Mouse (Mus musculus) liver, adult 2 months (tissue): Measurements from ENCODE around the gene Fam207a.

Experiments
- CTCF ChIP-seq: fragments of 200-500 bp; IDR thresholded peaks from 2 replicates; pipeline ENCODE4 v1.5.1; 2011; ENCODE audit warnings: low read depth, low read length, control low read depth
- POLR2A ChIP-seq: fragments of 200-500 bp; IDR thresholded peaks from 2 replicates; pipeline ENCODE4 v1.6.1; 2011; ENCODE audit warnings: low read length, control low read depth; ENCODE audit not compliant: insufficient read depth; ENCODE audit errors: extremely low read depth

- no peak for TF ChIP-seq CTCF
- no peak for TF ChIP-seq POLR2A
Observed at GRCm38 (mm10) chr10:77479972-77480371, 35.6 kb downstream of the Fam207a start.
